Mouse (Mus musculus): ENCODE measurements around the gene Degs1.

- TF ChIP-seq MAX (IDR thresholded peaks at IDR 0.05; ENCODE audit: low read length) (no peak), SIN3A (IDR thresholded peaks at IDR 0.05; ENCODE audit: low read length) (no peak), RCOR1 (conservative IDR thresholded peaks at IDR 0.05; ENCODE audit: low read depth, low read length) (no peak), POLR2A (IDR thresholded peaks at IDR 0.05; ENCODE audit: low read depth, low read length) (no peak), MAFK (IDR thresholded peaks at IDR 0.05; ENCODE audit: insufficient replicate concordance, low read length) (no peak), KAT2A (IDR thresholded peaks at IDR 0.05; ENCODE audit: insufficient replicate concordance, low read length) (no peak), EP300 (IDR thresholded peaks at IDR 0.05; ENCODE audit: low read length) (no peak)
Observed at GRCm38 (mm10) chr1:182311376-182311775, 28.8 kb upstream of the Degs1 start.
